Mouse (Mus musculus) liver, postnatal 0 days (tissue): ENCODE data around the gene Neurl4. TPM values are rescaled to one million over a fixed set of nuclear protein-coding genes. Genes with fewer than 3 reads are reported as not detected.

Source experiments
- ATAC-seq: fragments of 200-750 bp; cut with Nextera tagmentation; 2 replicates; pipeline ENCODE4 v1.8.0; 2017; ENCODE audit warnings: mild to moderate bottlenecking, moderate library complexity
- DNase-seq: peaks from one replicate; pipeline ENCODE4 v3.0.0-alpha.2; 2016
- H3K27ac ChIP-seq: fragments of 300-500 bp; sonication (generic); 2 replicates; pipeline ENCODE4 v1.5.1; 2014; ENCODE audit warnings: antibody characterized with exemption, moderate library complexity, mild to moderate bottlenecking, low read depth
- H3K27me3 ChIP-seq: fragments of 300-500 bp; sonication (generic); 2 replicates; pipeline ENCODE4 v1.6.1; 2014; ENCODE audit warnings: low read length, control low read depth, mixed read lengths; ENCODE audit not compliant: insufficient read depth
- H3K36me3 ChIP-seq: fragments of 300-500 bp; sonication (generic); replicated peaks from 2 replicates; pipeline ENCODE4 v1.6.1; 2014; ENCODE audit warnings: mild to moderate bottlenecking, control low read depth, low read length, moderate library complexity, mixed read lengths; ENCODE audit not compliant: insufficient read depth
- H3K4me1 ChIP-seq: fragments of 300-500 bp; sonication (generic); 2 replicates; pipeline ENCODE4 v1.6.1; 2014; ENCODE audit warnings: antibody characterized with exemption, mild to moderate bottlenecking, control low read depth; ENCODE audit not compliant: insufficient read depth
- H3K4me2 ChIP-seq: fragments of 300-500 bp; sonication (generic); 2 replicates; pipeline ENCODE4 v1.6.1; 2014; ENCODE audit warnings: low read depth, mild to moderate bottlenecking, low read length, moderate library complexity, mixed read lengths
- H3K4me3 ChIP-seq: fragments of 300-500 bp; sonication (generic); 2 replicates; pipeline ENCODE4 v1.5.1; 2014; ENCODE audit warnings: low read depth, low read length
- H3K9ac ChIP-seq: fragments of 300-500 bp; sonication (generic); replicated peaks from 2 replicates; pipeline ENCODE4 v1.6.1; 2014; ENCODE audit warnings: mild to moderate bottlenecking, moderate library complexity
- H3K9me3 ChIP-seq: fragments of 300-500 bp; sonication (generic); 2 replicates; pipeline ENCODE4 v1.6.1; 2016; ENCODE audit warnings: mild to moderate bottlenecking, control low read depth, low read length, mixed read lengths
- CTCF ChIP-seq: sonication (generic); IDR thresholded peaks from 2 replicates; pipeline ENCODE4 v1.5.1; 2016; ENCODE audit warnings: antibody characterized with exemption, low read depth
- EP300 ChIP-seq: IDR thresholded peaks from 2 replicates; pipeline ENCODE4 v1.6.1; 2016; ENCODE audit warnings: antibody characterized with exemption, low read depth, mild to moderate bottlenecking
- WGBS: fragments of 180-500 bp; shearing (Covaris S2); extraction: QIAGEN DNeasy Blood & Tissue Kit; methylation state at CpG from one replicate; pipeline ENCODE4 v1.1.7; 2014; ENCODE audit not compliant: insufficient replicate concordance; 5-methylcytosine and 5-hydroxymethylcytosine counted together
- polyA plus RNA-seq: library from polyadenylated mRNA; unstranded; fragments of >200 nt; fragmentation: Nextera tagmentation; extraction: Ambion mirVana; gene quantifications from 2 replicates; pipeline ENCODE4 v1.2.1, GENCODE M21; 2015

Gene Neurl4
- polyA plus RNA-seq, 1 experiment from 2014 or later: 1.4 TPM

DNA sequence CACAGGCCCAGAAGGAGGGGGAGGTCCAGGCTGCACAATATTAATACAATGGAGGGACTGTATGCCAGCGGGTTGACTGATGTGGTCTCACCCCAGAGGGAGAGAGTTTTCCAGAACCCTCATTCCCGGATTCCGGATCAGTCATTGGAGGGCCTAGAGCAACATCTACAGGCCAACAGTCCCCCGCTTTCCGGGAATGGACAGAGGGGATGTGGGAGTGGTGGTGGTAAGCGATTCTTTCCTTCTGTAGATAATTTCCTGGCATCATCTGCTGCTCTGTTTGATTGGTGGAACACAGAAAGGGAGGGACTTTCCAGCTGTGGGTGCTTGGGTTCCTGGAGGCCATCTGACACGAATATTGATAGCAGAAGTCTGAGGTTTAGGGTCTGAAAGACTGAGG is 24.7 kb upstream of the Neurl4 start:
- H3K9ac ChIP-seq: no peak overlapping the region
- no peak overlapping the region for H3K4me2 ChIP-seq
- WGBS: 37% methylated on average over 7 of the region's 7 CpGs
- no peak overlapping the region for H3K4me3 ChIP-seq
- H3K27me3 ChIP-seq: no peaks in the 10 kb centered on the region
- ATAC-seq (no peak), DNase-seq (no peak)
- TF ChIP-seq CTCF: no peak
- TF ChIP-seq EP300: no peak
- no peaks in the 10 kb centered on the region for H3K36me3 ChIP-seq
- 0 out of 2 replicates have a peak overlapping the region, but pooled peaks have one; percentile 45 for H3K27ac ChIP-seq
- peaks cover 37% of the 10 kb centered on the region for H3K4me1 ChIP-seq
- H3K9me3 ChIP-seq: no peaks in the 10 kb centered on the region

DNA sequence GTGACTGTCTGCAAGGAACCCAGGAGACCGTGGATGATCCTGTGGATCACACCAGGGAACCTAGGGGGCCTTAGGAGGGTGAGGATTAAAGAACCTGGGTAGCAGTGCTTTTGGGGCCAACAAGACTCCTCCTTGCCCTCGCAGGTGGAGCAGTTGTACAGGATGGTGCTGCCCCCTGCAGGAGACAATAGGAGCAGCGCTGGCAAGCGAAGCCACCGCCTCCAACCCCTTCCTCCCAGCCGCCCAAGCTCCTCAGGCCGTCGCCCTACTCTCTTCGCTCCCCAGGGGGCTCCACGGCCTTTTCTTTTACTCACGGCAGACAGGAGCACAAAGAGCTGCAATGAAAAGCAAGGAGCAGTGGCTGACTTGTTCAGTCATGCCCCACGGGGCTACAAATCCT is 24.0 kb upstream of the Neurl4 start:
- H3K27ac ChIP-seq: 0 out of 2 replicates have a peak overlapping the region, but pooled peaks have one; percentile 45
- H3K27me3 ChIP-seq: no peaks in the 10 kb centered on the region
- peak overlapping the region; percentile 18; the same call in 1 of the 2 replicates for H3K4me2 ChIP-seq
- no peaks in the 10 kb centered on the region for H3K36me3 ChIP-seq
- peaks cover 44% of the 10 kb centered on the region for H3K4me1 ChIP-seq
- ATAC-seq: peak; percentile 54
- 3% methylated on average over 12 of the region's 12 CpGs for WGBS
- TF ChIP-seq CTCF: peak; percentile 97
- TF ChIP-seq EP300: no peak
- DNase-seq: peak; percentile 92
- H3K4me3 ChIP-seq: no peak overlapping the region
- no peak overlapping the region for H3K9ac ChIP-seq
- no peaks in the 10 kb centered on the region for H3K9me3 ChIP-seq

DNA sequence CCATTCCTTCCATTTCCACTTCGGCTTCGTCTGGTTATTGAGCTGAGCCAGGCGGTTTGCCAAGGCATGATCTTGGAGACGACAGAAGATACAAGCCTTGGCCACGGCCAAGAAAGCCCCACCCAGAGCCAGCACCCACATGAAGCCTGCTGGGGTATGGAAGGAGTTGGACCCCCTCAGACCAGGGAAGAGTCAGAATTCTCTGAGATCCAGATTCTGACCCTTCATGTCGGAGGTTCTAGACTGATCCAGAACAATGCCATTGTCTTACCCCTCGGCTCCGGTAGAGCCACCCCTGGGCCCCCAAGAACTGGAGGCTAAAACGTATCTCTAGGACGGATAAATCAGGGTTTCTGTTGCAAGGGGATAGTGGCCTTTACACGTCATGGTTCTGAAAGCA is 23.0 kb upstream of the Neurl4 start, which contains the start of gene Tmem95:
Gene Tmem95, minus strand, starts transcription at position 141 of the 400 bp plus-strand sequence.
- Histone ChIP-seq H3K4me2 (peak within 1 kb of the TSS; percentile 20), H3K36me3 (no peaks in the 10 kb centered on the region), H3K4me3 (no peak within 1 kb of the TSS), H3K27ac (no peak within 1 kb of the TSS), H3K9ac (no peak within 1 kb of the TSS), H3K27me3 (no peaks in the 10 kb centered on the region), H3K4me1 (peaks cover 45% of the 10 kb centered on the region), H3K9me3 (no peaks in the 10 kb centered on the region)
- ATAC-seq: no peak
- DNase-seq: no peak
- TF ChIP-seq EP300 (no peak), CTCF (no peak)
- 81% methylated on average over 11 of the region's 11 CpGs for WGBS

DNA sequence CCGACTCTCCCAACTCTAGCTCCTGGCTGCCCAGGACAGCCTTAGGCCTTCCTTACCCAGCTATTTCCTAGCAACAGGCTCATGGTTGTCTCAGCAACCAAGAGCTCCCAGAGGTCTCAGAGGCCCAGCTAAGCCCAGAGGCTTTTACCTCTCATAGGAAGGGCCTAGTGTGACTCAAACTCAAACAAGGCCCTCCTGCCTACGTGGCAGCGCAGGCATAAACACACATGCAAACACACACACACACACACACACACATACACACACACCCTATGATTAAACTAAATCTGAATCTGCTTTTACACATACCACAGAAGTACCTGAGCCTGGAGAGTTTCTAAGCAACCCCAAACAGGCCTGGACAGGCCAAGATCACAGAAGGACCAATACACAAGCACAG is 22.5 kb upstream of the Neurl4 start:
- H3K4me3 ChIP-seq: no peak overlapping the region
- no peaks in the 10 kb centered on the region for H3K9me3 ChIP-seq
- ATAC-seq (no peak), DNase-seq (no peak)
- no peak overlapping the region for H3K9ac ChIP-seq
- H3K36me3 ChIP-seq: 0 out of 2 replicates have a peak, but pooled peaks cover under 1% of the 10 kb centered on the region
- no peaks in the 10 kb centered on the region for H3K27me3 ChIP-seq
- peaks cover 45% of the 10 kb centered on the region for H3K4me1 ChIP-seq
- WGBS: 80% methylated on average over 3 of the region's 3 CpGs
- TF ChIP-seq CTCF: no peak
- TF ChIP-seq EP300: no peak
- 0 out of 2 replicates have a peak overlapping the region, but pooled peaks have one; percentile 20 for H3K4me2 ChIP-seq
- H3K27ac ChIP-seq: no peak overlapping the region

DNA sequence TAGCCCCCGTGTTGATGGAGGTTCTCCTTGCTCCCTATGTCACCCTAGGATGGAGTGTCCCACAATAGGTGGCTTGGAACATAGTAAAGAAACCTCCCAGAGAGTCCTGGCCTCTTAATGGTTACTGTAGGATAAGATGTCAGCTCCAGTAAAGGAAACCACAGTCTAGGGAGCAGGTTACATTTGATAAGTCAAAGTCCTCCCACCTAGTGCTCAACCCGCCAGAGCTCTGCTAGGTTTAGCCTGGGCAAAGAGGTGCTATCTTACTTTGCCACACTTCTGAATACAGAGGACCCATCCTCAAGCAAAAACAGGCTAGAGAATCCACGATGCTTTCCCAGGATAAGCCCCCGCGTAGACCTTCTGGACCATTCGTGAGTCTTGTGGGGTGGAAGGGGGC is 21.9 kb upstream of the Neurl4 start:
- Histone ChIP-seq H3K4me1 (peaks cover 46% of the 10 kb centered on the region), H3K4me3 (no peak overlapping the region)
- TF ChIP-seq CTCF (no peak), EP300 (no peak)

DNA sequence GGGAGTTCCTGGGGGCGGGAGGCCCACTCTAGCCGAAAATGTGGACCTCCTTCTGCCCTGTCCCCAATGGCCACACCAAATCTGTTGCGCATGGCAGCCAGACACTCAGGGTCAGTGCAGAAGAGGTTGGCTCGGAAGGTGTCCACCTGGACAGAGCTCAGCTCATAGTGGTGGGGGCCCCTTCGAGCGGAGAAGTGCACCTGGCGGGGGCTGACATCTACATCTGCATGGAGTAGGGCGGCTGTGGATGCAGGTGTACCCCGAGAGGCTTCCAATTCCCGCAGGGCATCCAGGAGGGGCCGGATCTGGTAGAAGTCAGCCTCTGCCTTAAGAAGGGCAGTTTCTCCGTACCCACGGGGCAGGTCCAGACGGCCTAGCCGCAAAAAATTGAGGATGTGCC is 21.2 kb upstream of the Neurl4 start:
- DNase-seq: no peak
- ATAC-seq: no peak
- H3K4me3 ChIP-seq: no peak overlapping the region
- peaks cover 47% of the 10 kb centered on the region for H3K4me1 ChIP-seq
- TF ChIP-seq EP300 (no peak), CTCF (no peak)
- H3K27me3 ChIP-seq: no peaks in the 10 kb centered on the region
- peak overlapping the region; percentile 69; the same call in 1 of the 2 replicates for H3K9ac ChIP-seq
- H3K36me3 ChIP-seq: 0 out of 2 replicates have a peak, but pooled peaks cover 5% of the 10 kb centered on the region
- 68% methylated on average over 15 of the region's 15 CpGs for WGBS
- H3K27ac ChIP-seq: no peak overlapping the region
- H3K4me2 ChIP-seq: peak overlapping the region; percentile 89
- no peaks in the 10 kb centered on the region for H3K9me3 ChIP-seq

More for the DNA sequence above, 21.9 kb upstream of the Neurl4 start:
- Histone ChIP-seq H3K36me3 (0 out of 2 replicates have a peak, but pooled peaks cover 5% of the 10 kb centered on the region), H3K9me3 (no peaks in the 10 kb centered on the region), H3K4me2 (peak overlapping the region; percentile 89), H3K9ac (no peak overlapping the region), H3K27me3 (no peaks in the 10 kb centered on the region), H3K27ac (no peak overlapping the region)
- ATAC-seq (no peak), DNase-seq (no peak)
- 58% methylated on average over 6 of the region's 6 CpGs for WGBS

DNA sequence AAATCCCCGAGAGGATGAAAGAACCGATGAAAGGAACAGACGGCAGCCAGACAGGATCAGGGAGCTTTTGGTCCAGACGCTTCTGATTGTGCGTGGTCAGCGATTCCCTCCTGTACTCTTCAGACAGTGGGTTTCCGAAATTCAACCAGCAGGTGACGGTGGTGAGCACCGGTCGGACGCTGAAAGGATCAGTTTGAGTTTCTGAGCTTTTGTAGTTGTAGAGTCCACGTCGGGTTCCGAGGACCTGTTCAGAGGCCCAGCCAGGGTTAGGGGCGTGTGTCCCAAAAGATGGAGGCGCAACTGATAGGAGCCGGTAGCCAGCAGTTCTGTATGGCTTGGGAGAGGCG is 20.4 kb upstream of the Neurl4 start:
- no peaks in the 10 kb centered on the region for H3K9me3 ChIP-seq
- TF ChIP-seq EP300 (no peak), CTCF (peak; percentile 95)

More for the DNA sequence above, 20.4 kb upstream of the Neurl4 start:
- Histone ChIP-seq H3K27ac (peak overlapping the region; percentile 86), H3K4me1 (peaks cover 47% of the 10 kb centered on the region), H3K4me2 (peak overlapping the region; percentile 89), H3K9ac (peak overlapping the region; percentile 69), H3K4me3 (peak overlapping the region; percentile 56), H3K27me3 (no peaks in the 10 kb centered on the region), H3K36me3 (0 out of 2 replicates have a peak, but pooled peaks cover 5% of the 10 kb centered on the region)
- ATAC-seq (peak; percentile 63), DNase-seq (peak; percentile 81)
- WGBS: 1% methylated on average over 18 of the region's 18 CpGs
